8 mouse cellular contexts compared by ENCODE assay signal in genomic region chr1:88301121-88302014, GRCm38 (mm10). TPM values are rescaled to one million over a fixed set of nuclear protein-coding genes. Genes with fewer than 3 reads are reported as not detected.
DNase-seq lines count a peak whose midpoint lies in the region; ATAC-seq lines count a peak whose summit lies in the region.

No protein-coding gene starts in this region.

- ATAC-seq in limb, embryonic 11.5 days (ENCODE audit: insufficient number of reproducible peaks, low FRiP score, low TSS enrichment, low read depth): peak; percentile 4; the same call in 1 of the 2 replicates

- H3K9me3 ChIP-seq in embryonic facial prominence, embryonic 10.5 days: peaks cover 95% of the 10 kb centered on the region
- H3K9me3 ChIP-seq in limb, embryonic 11.5 days (ENCODE audit: control insufficient read depth, low read length): peaks cover 79% of the 10 kb centered on the region

- H3K27me3 ChIP-seq in embryonic facial prominence, embryonic 10.5 days (replicated peaks; ENCODE audit: low read depth, poor library complexity, severe bottlenecking): no peaks in the 10 kb centered on the region
- H3K27me3 ChIP-seq in limb, embryonic 11.5 days (ENCODE audit: control insufficient read depth, insufficient read depth, low read length): no peaks in the 10 kb centered on the region
- H3K27me3 ChIP-seq in splenic B cell, adult 2 months (ENCODE audit: control insufficient read depth, insufficient read depth, low read length, poor library complexity, severe bottlenecking): no peaks in the 10 kb centered on the region

- no peak overlapping the region for H3K27ac ChIP-seq in embryonic facial prominence, embryonic 10.5 days (replicated peaks)
- no peak overlapping the region for H3K27ac ChIP-seq in limb, embryonic 11.5 days (replicated peaks; ENCODE audit: low read depth, low read length)

- H3K4me2 ChIP-seq in limb, embryonic 11.5 days (ENCODE audit: low read depth, severe bottlenecking): no peak overlapping the region

- H3K9ac ChIP-seq in limb, embryonic 11.5 days (ENCODE audit: low read length): no peak overlapping the region

- 70% methylated on average over 9 of the region's 9 CpGs for WGBS in embryonic facial prominence, embryonic 10.5 days
- WGBS in limb, embryonic 11.5 days: 71% methylated on average over 9 of the region's 9 CpGs

- DNase-seq in lung, postnatal 25 days (ENCODE audit: low spot score): peak; percentile 2
- DNase-seq in lung, postnatal 10 days: no peak
- DNase-seq in embryonic facial prominence, embryonic 10.5 days (ENCODE audit: low spot score): peak; percentile 20
- peak; percentile 30 for DNase-seq in limb, embryonic 11.5 days (ENCODE audit: low spot score)
- peak; percentile 31 for DNase-seq in splenic B cell, adult 2 months (ENCODE audit: low read depth, low spot score)
- DNase-seq in adrenal gland, postnatal 25 days: no peak
- DNase-seq in cerebellum, postnatal 36 days: no peak
- DNase-seq in right cerebral cortex, postnatal 10 days (ENCODE audit: low spot score in 2 of 2): no peak

- no peaks in the 10 kb centered on the region for H3K4me1 ChIP-seq in embryonic facial prominence, embryonic 10.5 days
- H3K4me1 ChIP-seq in limb, embryonic 11.5 days (ENCODE audit: control insufficient read depth, insufficient read depth, low read length): no peaks in the 10 kb centered on the region

- H3K36me3 ChIP-seq in embryonic facial prominence, embryonic 10.5 days (replicated peaks): no peaks in the 10 kb centered on the region
- no peaks in the 10 kb centered on the region for H3K36me3 ChIP-seq in limb, embryonic 11.5 days (ENCODE audit: control insufficient read depth, insufficient read depth, low read length)
- no peaks in the 10 kb centered on the region for H3K36me3 ChIP-seq in splenic B cell, adult 2 months (ENCODE audit: control insufficient read depth, insufficient read depth, low read length, poor library complexity, severe bottlenecking)

- no peak overlapping the region for H3K4me3 ChIP-seq in embryonic facial prominence, embryonic 10.5 days
- H3K4me3 ChIP-seq in limb, embryonic 11.5 days (ENCODE audit: low read depth, low read length): no peak overlapping the region

RNA-seq across cellular contexts. Expression of gene Trpm8, which starts 23.9 kb away (rescaled TPM):
- not detected in 2 replicates for polyA plus RNA-seq in embryonic facial prominence, embryonic 10.5 days (2016; fragmentation: Nextera tagmentation; extraction: Ambion mirVana)
- polyA plus RNA-seq in limb, embryonic 11.5 days (2014; fragmentation: Nextera tagmentation; extraction: Ambion mirVana): not detected in 2 replicates
- not detected in 2 replicates for total RNA-seq in adrenal gland, postnatal 25 days (2021)

RNA-seq across cellular contexts. Expression of gene Hjurp, which starts 23.9 kb away (rescaled TPM):
- 219 and 220 TPM in 2 replicates for polyA plus RNA-seq in embryonic facial prominence, embryonic 10.5 days (2016; fragmentation: Nextera tagmentation; extraction: Ambion mirVana)
- 174 and 204 TPM in 2 replicates for polyA plus RNA-seq in limb, embryonic 11.5 days (2014; fragmentation: Nextera tagmentation; extraction: Ambion mirVana)
- total RNA-seq in adrenal gland, postnatal 25 days (2021): 58.4 and 64.0 TPM in 2 replicates

Comparison
In these comparisons a context has a peak if more than half of its experiments do, and no peak if none do; other contexts are left out.
1. DNase-seq: peak in lung, postnatal 25 days (single experiment), embryonic facial prominence, embryonic 10.5 days (single experiment), limb, embryonic 11.5 days (single experiment) and splenic B cell, adult 2 months (single experiment); none in lung, postnatal 10 days (single experiment), adrenal gland, postnatal 25 days (single experiment), cerebellum, postnatal 36 days (0 of 2) and right cerebral cortex, postnatal 10 days (0 of 2).